Mouse (Mus musculus) heart, adult 18-20 months (tissue): Measurements from ENCODE around the gene Gm13030. TPM values are rescaled to one million over a fixed set of nuclear protein-coding genes. Genes with fewer than 3 reads are reported as not detected.

Experiments used
- total RNA-seq, 2 experiments: library from RNA; stranded (reverse); gene quantifications; 2 replicates each; pipeline ENCODE4 v1.2.3; 2021

Gene Gm13030
- total RNA-seq, 2 experiments from 2014 or later = not detected

Other genes starting within 250 kb of the Gm13030 start
- not detected for gene Vwa5b1, start 238.1 kb downstream of the Gm13030 start, total RNA-seq
- gene Pla2g2c, start 149.2 kb downstream of the Gm13030 start, total RNA-seq = under 1 TPM; 0.15 to 0.18 TPM
- gene Ubxn10, start 136.8 kb downstream of the Gm13030 start, total RNA-seq = 1 to 10 TPM; 1.9 to 2.7 TPM
- under 1 TPM; 0.28 to 0.37 TPM for gene Pla2g2f, start 116.3 kb downstream of the Gm13030 start, total RNA-seq
- gene Pla2g2d, start 98.2 kb downstream of the Gm13030 start, total RNA-seq = 1 to 10 TPM; 1.2 to 6.4 TPM
- gene Pla2g5, start 10.5 kb downstream of the Gm13030 start, total RNA-seq = 10 to 100 TPM; 31.6 to 41.3 TPM
- under 1 TPM in 1 of 2 experiments, not detected in 1; 0.69 TPM for gene Pla2g2e, start 4.0 kb upstream of the Gm13030 start, total RNA-seq
- 10 to 100 TPM in 1 of 2 experiments, 1 to 10 TPM in 1; 9.6 to 11.5 TPM for gene Otud3, start 40.0 kb upstream of the Gm13030 start, total RNA-seq
- gene Rnf186, start 93.1 kb upstream of the Gm13030 start, total RNA-seq = not detected
- 10 to 100 TPM; 10.6 to 10.7 TPM for gene Tmco4, start 98.9 kb upstream of the Gm13030 start, total RNA-seq
- gene Htr6, start 201.6 kb upstream of the Gm13030 start, total RNA-seq = not detected
- 10 to 100 TPM; 17.2 to 28.6 TPM for gene Nbl1, start 219.0 kb upstream of the Gm13030 start, total RNA-seq